Mouse (Mus musculus): Measurements from ENCODE around the gene Sirt2. TPM values are rescaled to one million over a fixed set of nuclear protein-coding genes. Genes with fewer than 3 reads are reported as not detected.
A peak's percentile ranks its signal among the peaks of the same experiment; 100 is the strongest.

Gene Sirt2
- polyA plus RNA-seq, 1 experiment: 64.1 TPM

GRCm38 (mm10) chr7:28732341-28733142 is 34.0 kb upstream of the Sirt2 start:
- Histone ChIP-seq H3K27ac (ENCODE audit: insufficient read depth, low read length) (no peak overlapping the region), H3K4me1 (ENCODE audit: control insufficient read depth, insufficient read depth, low read length) (no peaks in the 10 kb centered on the region), H3K4me3 (ENCODE audit: insufficient read depth, low read length) (no peak overlapping the region)
- TF ChIP-seq POLR2A (IDR thresholded peaks at IDR 0.05; ENCODE audit: low read depth, low read length): no peak

GRCm38 (mm10) chr7:28733211-28733610 is 33.3 kb upstream of the Sirt2 start:
- no peak overlapping the region for H3K4me3 ChIP-seq (ENCODE audit: insufficient read depth, low read length)
- TF ChIP-seq CTCF (IDR thresholded peaks at IDR 0.05; ENCODE audit: borderline replicate concordance, insufficient read depth, low read length) (no peak), POLR2A (IDR thresholded peaks at IDR 0.05; ENCODE audit: low read depth, low read length) (no peak)
- no peak overlapping the region for H3K27ac ChIP-seq (ENCODE audit: insufficient read depth, low read length)
- H3K4me1 ChIP-seq (ENCODE audit: control insufficient read depth, insufficient read depth, low read length): no peaks in the 10 kb centered on the region

GRCm38 (mm10) chr7:28735701-28736100 is 30.8 kb upstream of the Sirt2 start:
- TF ChIP-seq CTCF (IDR thresholded peaks at IDR 0.05; ENCODE audit: borderline replicate concordance, insufficient read depth, low read length) (no peak), POLR2A (IDR thresholded peaks at IDR 0.05; ENCODE audit: low read depth, low read length) (no peak)
- Histone ChIP-seq H3K4me3 (ENCODE audit: insufficient read depth, low read length) (no peak overlapping the region), H3K4me1 (ENCODE audit: control insufficient read depth, insufficient read depth, low read length) (no peaks in the 10 kb centered on the region), H3K27ac (ENCODE audit: insufficient read depth, low read length) (no peak overlapping the region)

- Histone ChIP-seq H3K4me1 (ENCODE audit: control insufficient read depth, insufficient read depth, low read length) (no peaks in the 10 kb centered on the region), H3K4me3 (ENCODE audit: insufficient read depth, low read length) (no peak overlapping the region), H3K27ac (ENCODE audit: insufficient read depth, low read length) (no peak overlapping the region)
- TF ChIP-seq POLR2A (IDR thresholded peaks at IDR 0.05; ENCODE audit: low read depth, low read length) (no peak), CTCF (IDR thresholded peaks at IDR 0.05; ENCODE audit: borderline replicate concordance, insufficient read depth, low read length) (no peak)
Measured at GRCm38 (mm10) chr7:28739829-28740228, 26.7 kb upstream of the Sirt2 start.

GRCm38 (mm10) chr7:28740949-28741348 is 25.6 kb upstream of the Sirt2 start:
- TF ChIP-seq POLR2A (IDR thresholded peaks at IDR 0.05; ENCODE audit: low read depth, low read length): no peak
- TF ChIP-seq CTCF (IDR thresholded peaks at IDR 0.05; ENCODE audit: borderline replicate concordance, insufficient read depth, low read length): no peak
- no peaks in the 10 kb centered on the region for H3K4me1 ChIP-seq (ENCODE audit: control insufficient read depth, insufficient read depth, low read length)
- peak overlapping the region; percentile 22; the same call in 1 of the 2 replicates for H3K27ac ChIP-seq (ENCODE audit: insufficient read depth, low read length)
- peak overlapping the region; percentile 78 for H3K4me3 ChIP-seq (ENCODE audit: insufficient read depth, low read length)

- no peak for TF ChIP-seq CTCF (IDR thresholded peaks at IDR 0.05; ENCODE audit: borderline replicate concordance, insufficient read depth, low read length)
- TF ChIP-seq POLR2A (IDR thresholded peaks at IDR 0.05; ENCODE audit: low read depth, low read length): no peak
- H3K27ac ChIP-seq (ENCODE audit: insufficient read depth, low read length): peak overlapping the region; percentile 22
- H3K4me1 ChIP-seq (ENCODE audit: control insufficient read depth, insufficient read depth, low read length): no peaks in the 10 kb centered on the region
- peak overlapping the region; percentile 78 for H3K4me3 ChIP-seq (ENCODE audit: insufficient read depth, low read length)
Measured at GRCm38 (mm10) chr7:28741368-28741708, 25.2 kb upstream of the Sirt2 start.

GRCm38 (mm10) chr7:28741709-28742438 is 24.7 kb upstream of the Sirt2 start, which contains the start of the genes Mrps12 and Sars2:
Gene Mrps12 (minus strand): TSS chr7:28741820.
Gene Sars2 (plus strand): TSS chr7:28741992.
- Histone ChIP-seq H3K4me1 (ENCODE audit: control insufficient read depth, insufficient read depth, low read length) (no peaks in the 10 kb centered on the region), H3K27ac (ENCODE audit: insufficient read depth, low read length) (peak within 1 kb of the TSS; percentile 75), H3K4me3 (ENCODE audit: insufficient read depth, low read length) (peak within 1 kb of the TSS; percentile 78)
- peak; percentile 61 for TF ChIP-seq CTCF (IDR thresholded peaks at IDR 0.05; ENCODE audit: borderline replicate concordance, insufficient read depth, low read length)
- TF ChIP-seq POLR2A (IDR thresholded peaks at IDR 0.05; ENCODE audit: low read depth, low read length): peak; percentile 86

- H3K4me1 ChIP-seq (ENCODE audit: control insufficient read depth, insufficient read depth, low read length): no peaks in the 10 kb centered on the region
- no peak overlapping the region for H3K4me3 ChIP-seq (ENCODE audit: insufficient read depth, low read length)
- no peak for TF ChIP-seq CTCF (IDR thresholded peaks at IDR 0.05; ENCODE audit: borderline replicate concordance, insufficient read depth, low read length)
- no peak for TF ChIP-seq POLR2A (IDR thresholded peaks at IDR 0.05; ENCODE audit: low read depth, low read length)
- H3K27ac ChIP-seq (ENCODE audit: insufficient read depth, low read length): no peak overlapping the region
Measured at GRCm38 (mm10) chr7:28749935-28750334, 16.6 kb upstream of the Sirt2 start.

- H3K4me1 ChIP-seq (ENCODE audit: control insufficient read depth, insufficient read depth, low read length): no peaks in the 10 kb centered on the region
- no peak within 1 kb of the TSS for H3K27ac ChIP-seq (ENCODE audit: insufficient read depth, low read length)
- H3K4me3 ChIP-seq (ENCODE audit: insufficient read depth, low read length): no peak within 1 kb of the TSS
- TF ChIP-seq POLR2A (IDR thresholded peaks at IDR 0.05; ENCODE audit: low read depth, low read length): no peak
- no peak for TF ChIP-seq CTCF (IDR thresholded peaks at IDR 0.05; ENCODE audit: borderline replicate concordance, insufficient read depth, low read length)
Measured at GRCm38 (mm10) chr7:28756079-28756478, 10.5 kb upstream of the Sirt2 start, which contains the start of gene Ccer2. Gene Ccer2 (plus strand): TSS chr7:28756174.

GRCm38 (mm10) chr7:28758623-28759022 is 7.9 kb upstream of the Sirt2 start:
- TF ChIP-seq CTCF (IDR thresholded peaks at IDR 0.05; ENCODE audit: borderline replicate concordance, insufficient read depth, low read length): no peak
- TF ChIP-seq POLR2A (IDR thresholded peaks at IDR 0.05; ENCODE audit: low read depth, low read length): no peak
- no peak overlapping the region for H3K4me3 ChIP-seq (ENCODE audit: insufficient read depth, low read length)
- H3K27ac ChIP-seq (ENCODE audit: insufficient read depth, low read length): no peak overlapping the region
- H3K4me1 ChIP-seq (ENCODE audit: control insufficient read depth, insufficient read depth, low read length): no peaks in the 10 kb centered on the region

Data from embryonic fibroblast, embryonic 13.5 days (primary cell).